Mouse (Mus musculus) CH12.LX (cell line): ENCODE results near the gene Trpm3. TPM values are rescaled to one million over a fixed set of nuclear protein-coding genes. Genes with fewer than 3 reads are reported as not detected.

Source experiments
- DNase-seq: peaks from one replicate; pipeline ENCODE4 v3.0.0-alpha.2; 2013; ENCODE audit errors: extremely low read depth
- H3K27ac ChIP-seq: 2 replicates; pipeline ENCODE4 v1.5.1; 2012; ENCODE audit warnings: low read depth, mild to moderate bottlenecking, control low read depth, moderate library complexity; ENCODE audit not compliant: insufficient read depth
- H3K27me3 ChIP-seq: replicated peaks from 2 replicates; pipeline ENCODE3; 2012; ENCODE audit warnings: inconsistent platforms
- H3K36me3 ChIP-seq, 2 experiments: replicated peaks in 1 of 2; 2 replicates each; pipeline versions ENCODE3 to v1.6.1; 2012; ENCODE audit warnings: inconsistent platforms in 1 of 2, low read length in 1 of 2, mild to moderate bottlenecking in 1 of 2, mixed read lengths in 1 of 2, moderate library complexity in 1 of 2; ENCODE audit not compliant: control insufficient read depth in 1 of 2, insufficient read depth in 1 of 2
- H3K4me1 ChIP-seq, 2 experiments: 2 replicates each; pipeline ENCODE4 v1.6.1; 2012; ENCODE audit warnings: inconsistent platforms in 1 of 2, moderate library complexity in 1 of 2; ENCODE audit not compliant: insufficient read depth in 2 of 2, control insufficient read depth in 1 of 2
- H3K4me2 ChIP-seq: 2 replicates; pipeline ENCODE4 v1.6.1; 2012; ENCODE audit warnings: low read depth, mild to moderate bottlenecking, control low read depth; ENCODE audit not compliant: poor library complexity, insufficient read depth, severe bottlenecking
- H3K4me3 ChIP-seq, 3 experiments: fragments of 150-350 bp in 1 of 3; sonication (generic) in 1 of 3; replicated peaks in 1 of 3; 2 replicates each; pipeline versions ENCODE3 to v1.5.1; 2011 to 2012; ENCODE audit warnings: low read depth in 2 of 3, low read length in 2 of 3, mild to moderate bottlenecking in 2 of 3, moderate library complexity in 2 of 3, control low read depth in 1 of 3, improper control_type of control experiment in 1 of 3, inconsistent platforms in 1 of 3, mixed read lengths in 1 of 3; ENCODE audit not compliant: poor library complexity in 1 of 3
- H3K79me2 ChIP-seq: replicated peaks from 2 replicates; pipeline ENCODE4 v1.6.1; 2012; ENCODE audit warnings: mild to moderate bottlenecking, moderate library complexity; ENCODE audit not compliant: control insufficient read depth, poor library complexity, insufficient read depth, severe bottlenecking; ENCODE audit errors: extremely low read depth
- H3K9ac ChIP-seq: 2 replicates; pipeline ENCODE4 v1.6.1; 2012; ENCODE audit warnings: low read depth, mild to moderate bottlenecking, control low read depth, moderate library complexity; ENCODE audit not compliant: insufficient read depth
- H3K9me3 ChIP-seq: replicated peaks from 2 replicates; pipeline ENCODE3; 2012; ENCODE audit warnings: low read length, inconsistent platforms, mixed read lengths
- BHLHE40 ChIP-seq: IDR thresholded peaks from 2 replicates; pipeline ENCODE4 v1.6.1; 2011; ENCODE audit warnings: mild to moderate bottlenecking, low read depth, low read length, improper control_type of control experiment
- CHD2 ChIP-seq: IDR thresholded peaks from 2 replicates; pipeline ENCODE4 v1.6.1; 2011; ENCODE audit warnings: low read length, improper control_type of control experiment
- CTCF ChIP-seq, 2 experiments: IDR thresholded peaks in 1 of 2; conservative IDR thresholded peaks in 1 of 2; 2 replicates each; pipeline ENCODE4 v1.5.1; 2011 to 2012; ENCODE audit warnings: low read depth in 2 of 2, low read length in 2 of 2, improper control_type of control experiment in 1 of 2, inconsistent platforms in 1 of 2, mild to moderate bottlenecking in 1 of 2, moderate library complexity in 1 of 2
- EP300 ChIP-seq: IDR thresholded peaks from 2 replicates; pipeline ENCODE4 v1.6.1; 2011; ENCODE audit warnings: low read length, improper control_type of control experiment
- ETS1 ChIP-seq: conservative IDR thresholded peaks from 2 replicates; pipeline ENCODE4 v1.6.1; 2012; ENCODE audit warnings: low read depth, mild to moderate bottlenecking, inconsistent platforms, low read length, improper control_type of control experiment, moderate library complexity
- GABPA ChIP-seq: IDR thresholded peaks from 2 replicates; pipeline ENCODE4 v1.6.1; 2012; ENCODE audit warnings: low read depth, low read length, improper control_type of control experiment, inconsistent platforms; ENCODE audit not compliant: insufficient replicate concordance
- HCFC1 ChIP-seq: IDR thresholded peaks from 2 replicates; pipeline ENCODE4 v1.6.1; 2012; ENCODE audit warnings: low read depth, mild to moderate bottlenecking, inconsistent platforms, low read length, improper control_type of control experiment
- IRF4 ChIP-seq: IDR thresholded peaks from 2 replicates; pipeline ENCODE4 v1.6.1; 2014; ENCODE audit warnings: low read depth, mild to moderate bottlenecking, inconsistent platforms, low read length, improper control_type of control experiment
- JUND ChIP-seq: conservative IDR thresholded peaks from 2 replicates; pipeline ENCODE4 v1.6.1; 2011; ENCODE audit warnings: low read depth, low read length, improper control_type of control experiment
- KAT2A ChIP-seq: IDR thresholded peaks from 2 replicates; pipeline ENCODE4 v1.6.1; 2012; ENCODE audit warnings: low read length, improper control_type of control experiment, inconsistent platforms; ENCODE audit not compliant: insufficient replicate concordance
- MAFK ChIP-seq: IDR thresholded peaks from 2 replicates; pipeline ENCODE4 v1.6.1; 2011; ENCODE audit warnings: low read length, improper control_type of control experiment; ENCODE audit not compliant: insufficient replicate concordance
- MAZ ChIP-seq: IDR thresholded peaks from 2 replicates; pipeline ENCODE4 v1.6.1; 2012; ENCODE audit warnings: low read depth, mild to moderate bottlenecking, inconsistent platforms, low read length, improper control_type of control experiment, moderate library complexity
- MEF2A ChIP-seq: IDR thresholded peaks from 2 replicates; pipeline ENCODE4 v1.6.1; 2014; ENCODE audit warnings: low read depth, mild to moderate bottlenecking, inconsistent platforms, low read length, improper control_type of control experiment, borderline replicate concordance
- MYC ChIP-seq: IDR thresholded peaks from 2 replicates; pipeline ENCODE4 v1.6.1; 2011; ENCODE audit warnings: low read depth, mild to moderate bottlenecking, improper control_type of control experiment, low read length
- NRF1 ChIP-seq: IDR thresholded peaks from 2 replicates; pipeline ENCODE4 v1.6.1; 2014; ENCODE audit warnings: low read depth, mild to moderate bottlenecking, inconsistent platforms, low read length, improper control_type of control experiment, moderate library complexity
- PAX5 ChIP-seq: IDR thresholded peaks from 2 replicates; pipeline ENCODE4 v1.6.1; 2012; ENCODE audit warnings: low read length, inconsistent platforms, mixed read lengths
- POLR2AphosphoS2 ChIP-seq: IDR thresholded peaks from 2 replicates; pipeline ENCODE4 v1.6.1; 2011; ENCODE audit warnings: low read depth, low read length, improper control_type of control experiment
- RAD21 ChIP-seq: IDR thresholded peaks from 2 replicates; pipeline ENCODE4 v1.6.1; 2011; ENCODE audit warnings: low read depth, mild to moderate bottlenecking, low read length, improper control_type of control experiment, moderate library complexity
- SIN3A ChIP-seq: IDR thresholded peaks from 2 replicates; pipeline ENCODE4 v1.6.1; 2012; ENCODE audit warnings: low read length, improper control_type of control experiment, inconsistent platforms
- TBP ChIP-seq: conservative IDR thresholded peaks from 2 replicates; pipeline ENCODE4 v1.6.1; 2011; ENCODE audit warnings: low read depth, low read length, improper control_type of control experiment
- TCF12 ChIP-seq: IDR thresholded peaks from 2 replicates; pipeline ENCODE4 v1.6.1; 2014; ENCODE audit warnings: low read depth, mild to moderate bottlenecking, inconsistent platforms, low read length, improper control_type of control experiment
- UBTF ChIP-seq: IDR thresholded peaks from 2 replicates; pipeline ENCODE4 v1.6.1; 2012; ENCODE audit warnings: low read depth, mild to moderate bottlenecking, inconsistent platforms, low read length, improper control_type of control experiment, moderate library complexity
- ZC3H11A ChIP-seq: IDR thresholded peaks from 2 replicates; pipeline ENCODE4 v1.6.1; 2012; ENCODE audit warnings: low read depth, mild to moderate bottlenecking, inconsistent platforms, low read length, improper control_type of control experiment
- ZKSCAN1 ChIP-seq: IDR thresholded peaks from 2 replicates; pipeline ENCODE4 v1.6.1; 2012; ENCODE audit warnings: low read depth, inconsistent platforms, low read length, improper control_type of control experiment, borderline replicate concordance
- ZMIZ1 ChIP-seq: IDR thresholded peaks from 2 replicates; pipeline ENCODE4 v1.6.1; 2012; ENCODE audit warnings: low read depth, mild to moderate bottlenecking, inconsistent platforms, low read length, improper control_type of control experiment
- dilution Hi-C: fragments of 300-500 bp; cut with MboI; formaldehyde crosslinking; loops from 2 replicates; pipeline ENCODE4 v1.14.3; 2020; ENCODE audit warnings: low sequenced_read_pairs; ENCODE audit not compliant: extremely low pct_unique_long_range_greater_than_20kb, extremely low pct_ligation_motif_present
- in situ Hi-C: fragments of 300-500 bp; cut with MboI; formaldehyde crosslinking; loops from 3 replicates; pipeline ENCODE4 v1.14.3; 2019; ENCODE audit warnings: low sequenced_read_pairs, low pct_ligation_motif_present, low pct_unique_long_range_greater_than_20kb, mixed read lengths
- polyA plus RNA-seq: library from polyadenylated mRNA; unstranded; fragments of >175 nt; gene quantifications from 2 replicates; pipeline ENCODE4 v1.2.1, GENCODE M21; 2012; ENCODE audit warnings: low read depth; ENCODE audit not compliant: insufficient read length
- total RNA-seq, 2 experiments: library from RNA; depleted of rRNA; stranded (reverse); fragments of 300-350 nt in 1 of 2; fragments of >200 nt in 1 of 2; gene quantifications; 2 replicates each; pipeline ENCODE4 v1.2.3; 2012 to 2014

Gene Trpm3
- total and polyA plus RNA-seq, 3 experiments, result 0.01 TPM; not detected in 2

DNA sequence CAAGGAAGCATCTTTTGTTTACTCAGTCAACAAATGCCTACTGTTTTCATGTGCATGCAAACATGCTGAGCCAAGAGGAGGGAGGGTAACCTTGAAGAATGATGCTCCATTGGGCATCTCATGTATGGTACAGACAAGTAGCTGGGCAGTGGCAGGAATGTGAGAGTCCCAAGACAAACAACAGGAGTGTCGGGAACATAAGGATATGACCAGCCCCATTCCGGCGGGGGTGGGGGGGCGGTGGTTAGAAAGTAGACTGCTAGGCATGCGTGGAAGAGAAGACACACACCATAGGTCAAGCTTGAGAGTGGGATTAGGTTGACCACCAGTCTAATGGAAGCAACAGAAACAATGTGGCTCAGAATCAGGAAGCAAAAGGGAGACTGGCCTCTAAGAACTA, 837.0 kb downstream of the Trpm3 start:
- Histone ChIP-seq H3K79me2 (no peaks in the 10 kb centered on the region), H3K4me2 (no peak overlapping the region), H3K4me3 (no peak overlapping the region), H3K9me3 (no peaks in the 10 kb centered on the region), H3K36me3 (no peaks in the 10 kb centered on the region), H3K27me3 (no peaks in the 10 kb centered on the region), H3K27ac (no peak overlapping the region), H3K4me1 (peaks cover 4 to 5% of the 10 kb centered on the region in 2 experiments; a peak in 3 of 4 replicates), H3K9ac (no peak overlapping the region)
- dilution Hi-C loops (no loop called here), in situ Hi-C loops (no loop called here)
- no peak for DNase-seq
- no peak for TF ChIP-seq EP300
- TF ChIP-seq NRF1, result no peak
- no peak for TF ChIP-seq TCF12
- TF ChIP-seq CTCF (conservative IDR thresholded peaks at IDR 0.05 in 1 of 2, IDR thresholded peaks at IDR 0.05 in 1 of 2; ENCODE audit: low read depth in 2 of 2, low read length in 2 of 2), result no peak
- TF ChIP-seq UBTF, result no peak
- TF ChIP-seq ZKSCAN1, result no peak
- no peak for TF ChIP-seq JUND
- TF ChIP-seq CHD2, result no peak
- no peak for TF ChIP-seq MAFK
- no peak for TF ChIP-seq SIN3A
- TF ChIP-seq KAT2A, result no peak
- no peak for TF ChIP-seq ZC3H11A
- no peak for TF ChIP-seq HCFC1
- no peak for TF ChIP-seq MAZ
- TF ChIP-seq ETS1, result no peak
- no peak for TF ChIP-seq GABPA
- no peak for TF ChIP-seq IRF4
- no peak for TF ChIP-seq ZMIZ1
- no peak for TF ChIP-seq RAD21

DNA sequence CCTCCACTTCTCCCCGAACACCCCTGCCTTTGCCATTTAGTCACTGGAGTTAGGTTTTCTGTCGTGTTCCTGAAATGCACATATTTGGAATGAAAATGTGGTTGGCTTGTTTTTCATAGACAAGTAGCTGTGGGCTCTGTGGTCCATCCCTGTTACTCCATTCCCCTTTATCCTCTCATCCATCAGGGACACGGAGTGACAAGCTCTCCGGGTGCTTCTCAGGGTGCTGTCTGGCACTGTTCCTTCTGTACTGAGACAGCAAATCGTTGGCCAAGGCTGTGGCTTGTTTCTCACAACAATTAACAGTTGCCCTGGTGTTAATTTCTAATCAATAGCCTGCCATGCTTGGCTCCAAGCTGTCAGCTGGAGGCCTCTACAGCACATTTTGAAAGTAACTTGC, 838.7 kb downstream of the Trpm3 start:
- in situ Hi-C loops, result no loop called here
- Histone ChIP-seq H3K9ac (no peak overlapping the region), H3K4me2 (no peak overlapping the region), H3K4me3 (no peak overlapping the region), H3K36me3 (no peaks in the 10 kb centered on the region), H3K9me3 (no peaks in the 10 kb centered on the region)
- dilution Hi-C loops, result no loop called here
- TF ChIP-seq PAX5, result no peak
- no peak for TF ChIP-seq POLR2AphosphoS2
- no peak for TF ChIP-seq TCF12
- no peak for TF ChIP-seq UBTF
- no peak for TF ChIP-seq MYC
- TF ChIP-seq TBP, result no peak
- TF ChIP-seq ZC3H11A, result no peak
- no peak for TF ChIP-seq EP300
- no peak for TF ChIP-seq JUND
- TF ChIP-seq BHLHE40, result no peak
- no peak for TF ChIP-seq MEF2A
- TF ChIP-seq, all 38 proteins: peak for 0
- no peak for DNase-seq
- peaks cover 4 to 5% of the 10 kb centered on the region in 2 experiments; a peak in 3 of 4 replicates for H3K4me1 ChIP-seq
- H3K27ac ChIP-seq, result no peak overlapping the region
- no peaks in the 10 kb centered on the region for H3K27me3 ChIP-seq
- H3K79me2 ChIP-seq, result no peaks in the 10 kb centered on the region
